Mouse (Mus musculus): ENCODE data around the gene Dnajc7.
A peak's percentile ranks its signal among the peaks of the same experiment; 100 is the strongest.
"Not testable (repeated sequence)": the region's sequence is repeated elsewhere in the genome, so short reads cannot be mapped to it uniquely, and the experiment has no call there.

Dnajc7 gene

GRCm38 (mm10) chr11:100546955-100547354 is 73.0 kb downstream of the Dnajc7 start:
- DNase-seq (ENCODE audit: low read depth), result no peak

GRCm38 (mm10) chr11:100545746-100546085 is 74.3 kb downstream of the Dnajc7 start:
- DNase-seq (ENCODE audit: low read depth), result no peak

- peak; percentile 92 for DNase-seq (ENCODE audit: low read depth)
Measured at GRCm38 (mm10) chr11:100544832-100545745, 74.9 kb downstream of the Dnajc7 start, which contains the start of gene Ttc25. Gene Ttc25 (plus strand): TSS chr11:100545607.

GRCm38 (mm10) chr11:100541577-100541976 is 78.4 kb downstream of the Dnajc7 start:
- no peak for DNase-seq (ENCODE audit: low read depth)

GRCm38 (mm10) chr11:100540966-100541365 is 79.0 kb downstream of the Dnajc7 start:
- no peak for DNase-seq (ENCODE audit: low read depth)

GRCm38 (mm10) chr11:100536466-100536865 is 83.5 kb downstream of the Dnajc7 start:
- DNase-seq (ENCODE audit: low read depth), result no peak

GRCm38 (mm10) chr11:100535996-100536395 is 84.0 kb downstream of the Dnajc7 start:
- no peak for DNase-seq (ENCODE audit: low read depth)

- DNase-seq (ENCODE audit: low read depth), result not testable (repeated sequence)
Measured at GRCm38 (mm10) chr11:100534821-100535220, 85.1 kb downstream of the Dnajc7 start.

GRCm38 (mm10) chr11:100534411-100534810 is 85.6 kb downstream of the Dnajc7 start:
- not testable (repeated sequence) for DNase-seq (ENCODE audit: low read depth)

- DNase-seq (ENCODE audit: low read depth), result no peak
Measured at GRCm38 (mm10) chr11:100533871-100534270, 86.1 kb downstream of the Dnajc7 start.
